Mouse (Mus musculus) CH12.LX (cell line): ENCODE data around the gene Dip2b. TPM values are rescaled to one million over a fixed set of nuclear protein-coding genes. Genes with fewer than 3 reads are reported as not detected.

Experiments
- DNase-seq: peaks from one replicate; pipeline ENCODE4 v3.0.0-alpha.2; 2013; ENCODE audit errors: extremely low read depth
- H3K27ac ChIP-seq: 2 replicates; pipeline ENCODE4 v1.5.1; 2012; ENCODE audit warnings: low read depth, mild to moderate bottlenecking, control low read depth, moderate library complexity; ENCODE audit not compliant: insufficient read depth
- H3K27me3 ChIP-seq: replicated peaks from 2 replicates; pipeline ENCODE3; 2012; ENCODE audit warnings: inconsistent platforms
- H3K36me3 ChIP-seq, 2 experiments: replicated peaks in 1 of 2; 2 replicates each; pipeline versions ENCODE3 to v1.6.1; 2012; ENCODE audit warnings: inconsistent platforms in 1 of 2, low read length in 1 of 2, mild to moderate bottlenecking in 1 of 2, mixed read lengths in 1 of 2, moderate library complexity in 1 of 2; ENCODE audit not compliant: control insufficient read depth in 1 of 2, insufficient read depth in 1 of 2
- H3K4me1 ChIP-seq, 2 experiments: 2 replicates each; pipeline ENCODE4 v1.6.1; 2012; ENCODE audit warnings: inconsistent platforms in 1 of 2, moderate library complexity in 1 of 2; ENCODE audit not compliant: insufficient read depth in 2 of 2, control insufficient read depth in 1 of 2
- H3K4me2 ChIP-seq: 2 replicates; pipeline ENCODE4 v1.6.1; 2012; ENCODE audit warnings: low read depth, mild to moderate bottlenecking, control low read depth; ENCODE audit not compliant: poor library complexity, insufficient read depth, severe bottlenecking
- H3K4me3 ChIP-seq, 3 experiments: fragments of 150-350 bp in 1 of 3; sonication (generic) in 1 of 3; replicated peaks in 1 of 3; 2 replicates each; pipeline versions ENCODE3 to v1.5.1; 2011 to 2012; ENCODE audit warnings: low read depth in 2 of 3, low read length in 2 of 3, mild to moderate bottlenecking in 2 of 3, moderate library complexity in 2 of 3, control low read depth in 1 of 3, improper control_type of control experiment in 1 of 3, inconsistent platforms in 1 of 3, mixed read lengths in 1 of 3; ENCODE audit not compliant: poor library complexity in 1 of 3
- H3K79me2 ChIP-seq: replicated peaks from 2 replicates; pipeline ENCODE4 v1.6.1; 2012; ENCODE audit warnings: mild to moderate bottlenecking, moderate library complexity; ENCODE audit not compliant: control insufficient read depth, poor library complexity, insufficient read depth, severe bottlenecking; ENCODE audit errors: extremely low read depth
- H3K9ac ChIP-seq: 2 replicates; pipeline ENCODE4 v1.6.1; 2012; ENCODE audit warnings: low read depth, mild to moderate bottlenecking, control low read depth, moderate library complexity; ENCODE audit not compliant: insufficient read depth
- H3K9me3 ChIP-seq: replicated peaks from 2 replicates; pipeline ENCODE3; 2012; ENCODE audit warnings: low read length, inconsistent platforms, mixed read lengths
- BHLHE40 ChIP-seq: IDR thresholded peaks from 2 replicates; pipeline ENCODE4 v1.6.1; 2011; ENCODE audit warnings: mild to moderate bottlenecking, low read depth, low read length, improper control_type of control experiment
- CHD1 ChIP-seq: IDR thresholded peaks from 2 replicates; pipeline ENCODE4 v1.6.1; 2012; ENCODE audit warnings: low read depth, low read length, improper control_type of control experiment, inconsistent platforms
- EP300 ChIP-seq: IDR thresholded peaks from 2 replicates; pipeline ENCODE4 v1.6.1; 2011; ENCODE audit warnings: low read length, improper control_type of control experiment
- HCFC1 ChIP-seq: IDR thresholded peaks from 2 replicates; pipeline ENCODE4 v1.6.1; 2012; ENCODE audit warnings: low read depth, mild to moderate bottlenecking, inconsistent platforms, low read length, improper control_type of control experiment
- IRF4 ChIP-seq: IDR thresholded peaks from 2 replicates; pipeline ENCODE4 v1.6.1; 2014; ENCODE audit warnings: low read depth, mild to moderate bottlenecking, inconsistent platforms, low read length, improper control_type of control experiment
- KAT2A ChIP-seq: IDR thresholded peaks from 2 replicates; pipeline ENCODE4 v1.6.1; 2012; ENCODE audit warnings: low read length, improper control_type of control experiment, inconsistent platforms; ENCODE audit not compliant: insufficient replicate concordance
- MAFK ChIP-seq: IDR thresholded peaks from 2 replicates; pipeline ENCODE4 v1.6.1; 2011; ENCODE audit warnings: low read length, improper control_type of control experiment; ENCODE audit not compliant: insufficient replicate concordance
- MEF2A ChIP-seq: IDR thresholded peaks from 2 replicates; pipeline ENCODE4 v1.6.1; 2014; ENCODE audit warnings: low read depth, mild to moderate bottlenecking, inconsistent platforms, low read length, improper control_type of control experiment, borderline replicate concordance
- NELFE ChIP-seq: IDR thresholded peaks from 2 replicates; pipeline ENCODE4 v1.6.1; 2011; ENCODE audit warnings: low read depth, low read length, improper control_type of control experiment
- PAX5 ChIP-seq: IDR thresholded peaks from 2 replicates; pipeline ENCODE4 v1.6.1; 2012; ENCODE audit warnings: low read length, inconsistent platforms, mixed read lengths
- POLR2AphosphoS2 ChIP-seq: IDR thresholded peaks from 2 replicates; pipeline ENCODE4 v1.6.1; 2011; ENCODE audit warnings: low read depth, low read length, improper control_type of control experiment
- RCOR1 ChIP-seq: conservative IDR thresholded peaks from 2 replicates; pipeline ENCODE4 v1.6.1; 2012; ENCODE audit warnings: low read depth, mild to moderate bottlenecking, inconsistent platforms, low read length, improper control_type of control experiment
- TBP ChIP-seq: conservative IDR thresholded peaks from 2 replicates; pipeline ENCODE4 v1.6.1; 2011; ENCODE audit warnings: low read depth, low read length, improper control_type of control experiment
- TCF12 ChIP-seq: IDR thresholded peaks from 2 replicates; pipeline ENCODE4 v1.6.1; 2014; ENCODE audit warnings: low read depth, mild to moderate bottlenecking, inconsistent platforms, low read length, improper control_type of control experiment
- UBTF ChIP-seq: IDR thresholded peaks from 2 replicates; pipeline ENCODE4 v1.6.1; 2012; ENCODE audit warnings: low read depth, mild to moderate bottlenecking, inconsistent platforms, low read length, improper control_type of control experiment, moderate library complexity
- USF1 ChIP-seq: IDR thresholded peaks from 2 replicates; pipeline ENCODE4 v1.6.1; 2014; ENCODE audit warnings: low read depth, mild to moderate bottlenecking, inconsistent platforms, low read length, improper control_type of control experiment
- ZKSCAN1 ChIP-seq: IDR thresholded peaks from 2 replicates; pipeline ENCODE4 v1.6.1; 2012; ENCODE audit warnings: low read depth, inconsistent platforms, low read length, improper control_type of control experiment, borderline replicate concordance
- dilution Hi-C: fragments of 300-500 bp; cut with MboI; formaldehyde crosslinking; loops from 2 replicates; pipeline ENCODE4 v1.14.3; 2020; ENCODE audit warnings: low sequenced_read_pairs; ENCODE audit not compliant: extremely low pct_unique_long_range_greater_than_20kb, extremely low pct_ligation_motif_present
- in situ Hi-C: fragments of 300-500 bp; cut with MboI; formaldehyde crosslinking; loops from 3 replicates; pipeline ENCODE4 v1.14.3; 2019; ENCODE audit warnings: low sequenced_read_pairs, low pct_ligation_motif_present, low pct_unique_long_range_greater_than_20kb, mixed read lengths
- polyA plus RNA-seq: library from polyadenylated mRNA; unstranded; fragments of >175 nt; gene quantifications from 2 replicates; pipeline ENCODE4 v1.2.1, GENCODE M21; 2012; ENCODE audit warnings: low read depth; ENCODE audit not compliant: insufficient read length
- total RNA-seq, 2 experiments: library from RNA; depleted of rRNA; stranded (reverse); fragments of 300-350 nt in 1 of 2; fragments of >200 nt in 1 of 2; gene quantifications; 2 replicates each; pipeline ENCODE4 v1.2.3; 2012 to 2014

Gene Dip2b
- total and polyA plus RNA-seq, 3 experiments, result 15.7 to 18.2 (median 16.7) TPM

DNA sequence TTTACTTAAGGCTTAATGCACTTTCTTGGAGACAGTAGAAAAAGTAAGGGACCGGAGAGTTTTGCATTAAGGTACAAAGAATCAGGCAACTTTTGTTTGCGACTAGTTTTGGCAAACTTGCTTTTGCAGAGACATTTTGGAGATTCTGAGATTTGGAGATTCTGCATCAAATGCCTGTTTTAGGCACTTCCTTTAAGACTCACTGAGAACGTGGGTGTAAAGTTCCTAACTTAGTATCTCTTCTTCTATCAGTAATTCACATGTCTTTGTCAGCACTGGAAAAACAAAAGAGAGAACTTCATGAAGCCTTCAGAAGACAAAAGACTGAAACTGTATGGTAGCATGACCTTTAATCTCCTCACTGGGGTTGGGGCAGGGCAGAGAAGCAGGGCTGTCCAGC lies 19.2 kb downstream of the Dip2b start:
- Histone ChIP-seq H3K27ac (no peak overlapping the region), H3K79me2 (peaks cover 15% of the 10 kb centered on the region), H3K4me3 (no peak overlapping the region), H3K27me3 (no peaks in the 10 kb centered on the region), H3K36me3 (peaks cover 0 to 19% of the 10 kb centered on the region in 2 experiments), H3K9me3 (no peaks in the 10 kb centered on the region), H3K4me1 (peaks cover 39 to 81% of the 10 kb centered on the region in 2 experiments), H3K4me2 (no peak overlapping the region)
- dilution Hi-C loops, result no loop called here
- no peak for DNase-seq
- TF ChIP-seq NELFE, result no peak
- no peak for TF ChIP-seq ZKSCAN1
- TF ChIP-seq RCOR1, result no peak
- no peak for TF ChIP-seq MEF2A
- TF ChIP-seq MAFK, result no peak
- TF ChIP-seq, all 38 proteins: peak for 0
- H3K9ac ChIP-seq, result no peak overlapping the region
- in situ Hi-C loops, result no loop called here

DNA sequence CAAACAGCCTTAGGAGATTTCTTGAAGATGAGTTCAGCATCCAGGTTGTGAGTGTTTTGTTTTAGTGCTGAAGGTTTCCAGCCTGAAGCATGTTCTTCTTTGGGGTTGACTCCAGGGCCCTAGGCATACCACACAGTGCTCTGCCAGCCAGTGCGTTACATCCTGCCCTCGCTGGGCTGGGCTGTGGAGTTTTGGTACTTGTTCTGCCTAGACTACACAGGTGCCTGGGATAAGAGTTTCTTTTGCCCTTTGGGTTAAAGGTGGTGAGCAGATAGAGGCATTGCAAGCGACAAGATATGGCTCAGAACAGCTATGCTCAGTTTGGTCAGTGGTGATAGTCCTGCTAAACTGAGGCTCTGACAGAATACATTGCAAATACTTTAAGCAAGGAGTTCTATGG lies 19.7 kb downstream of the Dip2b start:
- DNase-seq, result no peak
- Histone ChIP-seq H3K4me1 (peaks cover 38 to 81% of the 10 kb centered on the region in 2 experiments), H3K9ac (no peak overlapping the region), H3K36me3 (peaks cover 0 to 14% of the 10 kb centered on the region in 2 experiments), H3K4me2 (no peak overlapping the region), H3K4me3 (no peak overlapping the region), H3K27me3 (no peaks in the 10 kb centered on the region), H3K27ac (no peak overlapping the region), H3K79me2 (peaks cover 15% of the 10 kb centered on the region), H3K9me3 (no peaks in the 10 kb centered on the region)
- in situ Hi-C loops (no loop called here), dilution Hi-C loops (no loop called here)
- TF ChIP-seq KAT2A, result no peak
- TF ChIP-seq MEF2A, result no peak
- no peak for TF ChIP-seq CHD1
- no peak for TF ChIP-seq POLR2AphosphoS2
- no peak for TF ChIP-seq BHLHE40
- no peak for TF ChIP-seq PAX5
- TF ChIP-seq EP300, result no peak
- TF ChIP-seq IRF4, result no peak
- TF ChIP-seq USF1, result no peak

DNA sequence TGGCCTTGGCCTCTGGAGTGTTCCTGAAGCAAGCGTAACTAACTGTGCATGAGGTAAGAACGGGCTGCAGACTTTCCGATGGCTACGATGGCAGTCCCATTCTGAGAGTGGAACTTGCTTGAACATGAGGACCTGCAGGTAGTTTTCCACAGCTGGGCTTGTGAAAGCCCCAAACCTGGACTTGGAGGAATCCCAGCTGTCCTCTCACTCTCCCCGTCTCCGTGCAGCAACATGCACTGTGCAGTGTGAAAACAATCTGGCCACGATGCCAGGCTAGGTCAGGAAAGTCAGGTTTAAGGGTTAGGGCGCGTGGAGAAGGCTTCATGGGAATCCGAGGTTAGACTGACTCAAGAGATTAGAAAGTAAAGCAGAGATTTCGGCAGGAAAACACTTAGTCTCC lies 20.4 kb downstream of the Dip2b start:
- H3K36me3 ChIP-seq, result peaks cover 0 to 12% of the 10 kb centered on the region in 2 experiments
- H3K4me2 ChIP-seq, result no peak overlapping the region
- peaks cover 37 to 82% of the 10 kb centered on the region in 2 experiments for H3K4me1 ChIP-seq
- dilution Hi-C loops, result no loop called here
- H3K79me2 ChIP-seq, result peaks cover 15% of the 10 kb centered on the region
- in situ Hi-C loops, result no loop called here
- TF ChIP-seq MAFK (no peak), POLR2AphosphoS2 (no peak), TBP (no peak), KAT2A (no peak), MEF2A (0 out of 2 replicates have a peak, but pooled peaks have one; percentile 18), TCF12 (0 out of 2 replicates have a peak, but pooled peaks have one; percentile 32), IRF4 (peak; percentile 23; the same call in 1 of the 2 replicates), EP300 (no peak), UBTF (peak; percentile 35; the same call in 1 of the 2 replicates), HCFC1 (no peak)
- no peak overlapping the region for H3K4me3 ChIP-seq
- H3K9ac ChIP-seq, result no peak overlapping the region
- H3K27me3 ChIP-seq, result no peaks in the 10 kb centered on the region
- DNase-seq, result no peak
- H3K9me3 ChIP-seq, result no peaks in the 10 kb centered on the region
- peak overlapping the region; percentile 39; the same call in 1 of the 2 replicates for H3K27ac ChIP-seq
